12 mouse cellular contexts compared by ENCODE assay signal in the genomic region with DNA sequence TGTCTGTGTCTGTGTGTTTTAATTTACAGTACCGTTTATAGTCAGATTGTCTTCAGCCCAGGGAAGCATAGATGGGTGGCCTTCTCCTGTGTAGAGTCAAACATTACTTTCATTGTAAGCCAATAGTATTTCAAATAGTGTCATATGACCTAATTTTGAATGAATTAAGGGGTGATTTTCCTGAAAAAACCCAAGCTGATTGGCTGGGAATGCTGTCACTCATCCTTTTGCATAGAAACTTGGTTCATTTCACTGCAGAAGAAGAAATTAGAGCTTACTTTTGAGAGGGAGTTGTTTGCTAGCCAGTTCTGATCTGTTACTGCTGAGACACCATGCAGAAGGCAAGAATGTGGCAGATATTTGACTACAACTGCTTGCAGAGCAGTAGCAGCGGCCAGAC. TPM values are rescaled to one million over a fixed set of nuclear protein-coding genes. Genes with fewer than 3 reads are reported as not detected.
A peak's percentile ranks its signal among the peaks of the same experiment; 100 is the strongest.
DNase-seq lines count a peak whose midpoint lies in the region; ATAC-seq lines count a peak whose summit lies in the region.
"Had no signal": no experiment of that assay in that cellular context is flagged by ENCODE, and none has a peak within 500 bp of the region (broad histone marks: within the 10 kb centered on the region; RNA-seq: fewer than 3 reads in every experiment).

No protein-coding gene starts in this region.

- peaks cover 69% of the 10 kb centered on the region for H3K36me3 ChIP-seq in limb, embryonic 13.5 days
- peaks cover 88% of the 10 kb centered on the region for H3K36me3 ChIP-seq in limb, embryonic 10.5 days
- peaks cover 48% of the 10 kb centered on the region for H3K36me3 ChIP-seq in limb, embryonic 15.5 days

- ATAC-seq in limb, embryonic 13.5 days (ENCODE audit: low FRiP score, low read depth), result no peak
- no peak for ATAC-seq in limb, embryonic 15.5 days (ENCODE audit: insufficient number of reproducible peaks, low FRiP score, low TSS enrichment, low read depth)
- ATAC-seq: liver, postnatal 0 days had no signal

- WGBS in limb, embryonic 13.5 days, result 84% methylated on average over 2 of the region's 2 CpGs
- WGBS in limb, embryonic 10.5 days, result 93% methylated on average over 2 of the region's 2 CpGs
- WGBS in limb, embryonic 15.5 days, result 70% methylated on average over 2 of the region's 2 CpGs

- H3K9ac ChIP-seq in limb, embryonic 13.5 days, result no peak overlapping the region
- H3K9ac ChIP-seq in limb, embryonic 15.5 days, result no peak overlapping the region
- H3K9ac ChIP-seq: liver, postnatal 0 days; neural tube, embryonic 12.5 days had no signal

- no peaks in the 10 kb centered on the region for H3K27me3 ChIP-seq in limb, embryonic 13.5 days
- H3K27me3 ChIP-seq in limb, embryonic 10.5 days (ENCODE audit: low read depth, poor library complexity, severe bottlenecking), result no peaks in the 10 kb centered on the region
- no peaks in the 10 kb centered on the region for H3K27me3 ChIP-seq in limb, embryonic 15.5 days
- H3K27me3 ChIP-seq: neural tube, embryonic 12.5 days had no signal

- intact Hi-C loops in heart, postnatal 25 days (cut with DNase I), result no loop called here

- H3K9me3 ChIP-seq in limb, embryonic 13.5 days, result no peaks in the 10 kb centered on the region
- H3K9me3 ChIP-seq in limb, embryonic 10.5 days (replicated peaks), result no peaks in the 10 kb centered on the region
- no peaks in the 10 kb centered on the region for H3K9me3 ChIP-seq in limb, embryonic 15.5 days
- H3K9me3 ChIP-seq: neural tube, embryonic 12.5 days had no signal

- no peak overlapping the region for H3K27ac ChIP-seq in limb, embryonic 13.5 days
- H3K27ac ChIP-seq in limb, embryonic 10.5 days, result no peak overlapping the region
- H3K27ac ChIP-seq in limb, embryonic 15.5 days, result peak overlapping the region; percentile 43; the same call in 1 of the 2 replicates
- H3K27ac ChIP-seq: neural tube, embryonic 12.5 days had no signal

- peak; percentile 37 to 52 for DNase-seq in cerebellum, postnatal 10 days
- DNase-seq in cerebellum, adult 8-10 months, result no peak
- DNase-seq in limb, embryonic 10.5 days (ENCODE audit: low spot score), result no peak
- DNase-seq in brain, adult 2 months (ENCODE audit: low read depth, low spot score), result peak; percentile 36
- no peak for DNase-seq in heart, adult 18-20 months
- DNase-seq in heart, postnatal 25 days (ENCODE audit: low spot score), result no peak
- DNase-seq: adrenal gland, postnatal 10 days; kidney, adult 2 months; liver, postnatal 0 days had no signal

- no peaks in the 10 kb centered on the region; the same call in 1 of the 2 replicates for H3K4me1 ChIP-seq in limb, embryonic 13.5 days
- no peaks in the 10 kb centered on the region for H3K4me1 ChIP-seq in limb, embryonic 10.5 days
- H3K4me1 ChIP-seq in limb, embryonic 15.5 days, result no peaks in the 10 kb centered on the region
- H3K4me1 ChIP-seq: neural tube, embryonic 12.5 days had no signal

- no peak overlapping the region for H3K4me3 ChIP-seq in limb, embryonic 13.5 days
- H3K4me3 ChIP-seq in limb, embryonic 10.5 days, result no peak overlapping the region
- no peak overlapping the region for H3K4me3 ChIP-seq in limb, embryonic 15.5 days
- H3K4me3 ChIP-seq: neural tube, embryonic 12.5 days had no signal

- H3K4me2 ChIP-seq in limb, embryonic 13.5 days (replicated peaks), result 0 out of 2 replicates have a peak overlapping the region, but pooled peaks have one; percentile 4
- no peak overlapping the region for H3K4me2 ChIP-seq in limb, embryonic 15.5 days
- H3K4me2 ChIP-seq: neural tube, embryonic 12.5 days had no signal

RNA-seq across cellular contexts. Expression of a gene that starts 32.8 kb away (rescaled TPM):
- 78.5 and 79.8 TPM in 2 replicates for polyA plus RNA-seq in limb, embryonic 13.5 days (2015; fragmentation: Nextera tagmentation; extraction: Ambion mirVana)
- polyA plus RNA-seq in limb, embryonic 10.5 days (2016; fragmentation: Nextera tagmentation; extraction: Ambion mirVana), result 102 and 109 TPM in 2 replicates
- 46.1 and 54.1 TPM in 2 replicates for polyA plus RNA-seq in limb, embryonic 15.5 days (2015; fragmentation: Nextera tagmentation; extraction: Ambion mirVana)
- total RNA-seq in heart, adult 18-20 months (2021), result 10 to 100 TPM; 15.0 to 18.1 TPM
- total RNA-seq in heart, postnatal 25 days (2021), result 10 to 100 TPM; 16.5 to 18.1 TPM

Comparison
In these comparisons a context has a peak if more than half of its experiments do, and no peak if none do; other contexts are left out.
1. DNase-seq: peak in cerebellum, postnatal 10 days (2 of 2) and brain, adult 2 months (single experiment); none in cerebellum, adult 8-10 months (single experiment), limb, embryonic 10.5 days (single experiment), heart, adult 18-20 months (0 of 2) and heart, postnatal 25 days (single experiment).